Mouse (Mus musculus) left cerebral cortex, adult 8-10 months (tissue): ENCODE results near the gene Slc26a8. TPM values are rescaled to one million over a fixed set of nuclear protein-coding genes. Genes with fewer than 3 reads are reported as not detected.

Experiments
- DNase-seq, 2 experiments: peaks; one replicate each; pipeline ENCODE4 v3.0.0; 2022; ENCODE audit warnings: low spot score in 2 of 2
- total RNA-seq, 4 experiments: library from RNA; stranded (reverse); gene quantifications; 2 replicates each; pipeline ENCODE4 v1.2.4; 2022

Slc26a8 gene
- total RNA-seq, 4 experiments from 2014 or later = 6.0 to 8.4 (median 6.9) TPM

GRCm38 (mm10) chr17:28644112-28644511, 45.9 kb downstream of the Slc26a8 start:
- DNase-seq = no peak

GRCm38 (mm10) chr17:28643697-28644096, 46.3 kb downstream of the Slc26a8 start:
- DNase-seq = no peak

- DNase-seq = no peak
Observed at GRCm38 (mm10) chr17:28640113-28640512, 49.9 kb downstream of the Slc26a8 start.

- peak in 1 of 2 experiments; percentile 76 for DNase-seq
Observed at GRCm38 (mm10) chr17:28637711-28638690, 52.0 kb downstream of the Slc26a8 start.

GRCm38 (mm10) chr17:28635842-28636241, 54.2 kb downstream of the Slc26a8 start:
- no peak for DNase-seq

- no peak for DNase-seq
Observed at GRCm38 (mm10) chr17:28629125-28629524, 60.9 kb downstream of the Slc26a8 start.

- no peak for DNase-seq
Observed at GRCm38 (mm10) chr17:28628248-28629124, 61.5 kb downstream of the Slc26a8 start.

GRCm38 (mm10) chr17:28626937-28627336, 63.1 kb downstream of the Slc26a8 start:
- peak in 1 of 2 experiments; percentile 59 for DNase-seq

GRCm38 (mm10) chr17:28625327-28625726, 64.7 kb downstream of the Slc26a8 start:
- DNase-seq = no peak

GRCm38 (mm10) chr17:28624841-28625240, 65.2 kb downstream of the Slc26a8 start:
- DNase-seq = peak in 1 of 2 experiments; percentile 56

- peak; percentile 68 to 85 for DNase-seq
Observed at GRCm38 (mm10) chr17:28622300-28622759, 67.7 kb downstream of the Slc26a8 start, which contains the start of gene Srpk1. Gene Srpk1 (minus strand): TSS chr17:28622709.

GRCm38 (mm10) chr17:28621381-28622299, 68.4 kb downstream of the Slc26a8 start:
- peak in 1 of 2 experiments; percentile 29 for DNase-seq

GRCm38 (mm10) chr17:28618775-28619174, 71.3 kb downstream of the Slc26a8 start:
- no peak for DNase-seq

GRCm38 (mm10) chr17:28618124-28618523, 71.9 kb downstream of the Slc26a8 start:
- no peak for DNase-seq

- DNase-seq = no peak
Observed at GRCm38 (mm10) chr17:28617636-28618035, 72.4 kb downstream of the Slc26a8 start.

- no peak for DNase-seq
Observed at GRCm38 (mm10) chr17:28615332-28615731, 74.7 kb downstream of the Slc26a8 start.

- DNase-seq = no peak
Observed at GRCm38 (mm10) chr17:28613096-28613495, 76.9 kb downstream of the Slc26a8 start.

- DNase-seq = no peak
Observed at GRCm38 (mm10) chr17:28612603-28613002, 77.4 kb downstream of the Slc26a8 start.

GRCm38 (mm10) chr17:28609543-28609942, 80.5 kb downstream of the Slc26a8 start:
- no peak for DNase-seq

GRCm38 (mm10) chr17:28601557-28602250, 88.3 kb downstream of the Slc26a8 start:
- DNase-seq = no peak
